Mouse (Mus musculus) bone marrow, adult 2 months (tissue): ENCODE measurements around the gene Foxe3.

ENCODE experiments used
- CTCF ChIP-seq: fragments of 200-500 bp; IDR thresholded peaks from 2 replicates; pipeline ENCODE4 v1.5.1; 2011; ENCODE audit warnings: low read length, control low read depth; ENCODE audit not compliant: control insufficient read depth, insufficient read depth
- POLR2A ChIP-seq: fragments of 200-500 bp; IDR thresholded peaks from 2 replicates; pipeline ENCODE4 v1.6.1; 2011; ENCODE audit warnings: low read depth, mild to moderate bottlenecking, control low read depth, low read length, borderline replicate concordance; ENCODE audit not compliant: control insufficient read depth

- TF ChIP-seq CTCF: no peak
- TF ChIP-seq POLR2A: no peak
These were observed 20.6 kb upstream of the Foxe3 start for GRCm38 (mm10) chr4:114946416-114946815.
